15 mouse cellular contexts compared by ENCODE assay signal in genomic region chr5:125375871-125376270, GRCm38 (mm10). TPM values are rescaled to one million over a fixed set of nuclear protein-coding genes. Genes with fewer than 3 reads are reported as not detected.
"Had no signal": no experiment of that assay in that cellular context is flagged by ENCODE, and none has a peak within 500 bp of the region (broad histone marks: within the 10 kb centered on the region; RNA-seq: fewer than 3 reads in every experiment).

No protein-coding gene starts in this region.

- H3K27me3 ChIP-seq: kidney, embryonic 15.5 days; limb, embryonic 13.5 days; liver, embryonic 15.5 days; midbrain, embryonic 12.5 days; neural tube, embryonic 15.5 days had no signal

- H3K9me3 ChIP-seq: kidney, embryonic 15.5 days; limb, embryonic 13.5 days; liver, embryonic 15.5 days; midbrain, embryonic 12.5 days; neural tube, embryonic 15.5 days had no signal

- DNase-seq: kidney, postnatal 14 days; left cerebral cortex, postnatal 4 days; lung, embryonic 14.5 days; lung, postnatal 14 days; thymus, adult 18-20 months; thymus, postnatal 14 days had no signal

- H3K36me3 ChIP-seq: kidney, embryonic 15.5 days; limb, embryonic 13.5 days; liver, embryonic 15.5 days; midbrain, embryonic 12.5 days; neural tube, embryonic 15.5 days had no signal

- H3K4me1 ChIP-seq: kidney, embryonic 15.5 days; limb, embryonic 13.5 days; liver, embryonic 15.5 days; midbrain, embryonic 12.5 days; neural tube, embryonic 15.5 days had no signal

- H3K9ac ChIP-seq: kidney, embryonic 15.5 days; limb, embryonic 13.5 days; liver, embryonic 15.5 days; lung, embryonic 14.5 days; midbrain, embryonic 12.5 days; neural tube, embryonic 15.5 days had no signal

- H3K4me2 ChIP-seq: kidney, embryonic 15.5 days; limb, embryonic 13.5 days; liver, embryonic 15.5 days; lung, embryonic 14.5 days; midbrain, embryonic 12.5 days; neural tube, embryonic 15.5 days had no signal

- H3K4me3 ChIP-seq: kidney, embryonic 15.5 days; limb, embryonic 13.5 days; liver, embryonic 15.5 days; midbrain, embryonic 12.5 days; myocyte; neural tube, embryonic 15.5 days had no signal

- H3K27ac ChIP-seq: kidney, embryonic 15.5 days; limb, embryonic 13.5 days; liver, embryonic 15.5 days; macrophage; midbrain, embryonic 12.5 days; neural tube, embryonic 15.5 days had no signal

RNA-seq across cellular contexts. Expression of gene Gm10382, which starts 13.3 kb away (rescaled TPM):
- polyA plus RNA-seq: large intestine, adult 2 months; macrophage; neural tube, embryonic 11.5 days had no signal
